Mouse (Mus musculus): ENCODE data around the gene Scrn1.

- TF ChIP-seq POLR2A (IDR thresholded peaks at IDR 0.05; ENCODE audit: insufficient read length, low read depth), result no peak
- TF ChIP-seq USF1 (IDR thresholded peaks at IDR 0.05; ENCODE audit: low read depth), result no peak
- TF ChIP-seq MYOD1 (IDR thresholded peaks at IDR 0.05; ENCODE audit: control insufficient read depth in 1 of 3, insufficient read length in 2 of 3, low read depth in 2 of 3), result no peak
- TF ChIP-seq CEBPB (IDR thresholded peaks at IDR 0.05; ENCODE audit: insufficient read depth, poor library complexity, severe bottlenecking), result no peak
- no peak for TF ChIP-seq TCF12 (IDR thresholded peaks at IDR 0.05; ENCODE audit: insufficient read depth, poor library complexity, severe bottlenecking)
- TF ChIP-seq TCF3 (IDR thresholded peaks at IDR 0.05; ENCODE audit: insufficient read length, low read depth), result no peak
- TF ChIP-seq REST (IDR thresholded peaks at IDR 0.05; ENCODE audit: insufficient read depth, insufficient read length), result no peak
These were observed 25.5 kb upstream of the Scrn1 start for GRCm38 (mm10) chr6:54591778-54592177.
